Mouse (Mus musculus) mammary gland, adult 2 months (tissue): Measurements from ENCODE around the gene Mup8. TPM values are rescaled to one million over a fixed set of nuclear protein-coding genes. Genes with fewer than 3 reads are reported as not detected.

Source experiments
- polyA plus RNA-seq: library from polyadenylated mRNA; depleted of rRNA; stranded (reverse); fragments of >200 nt; gene quantifications from 2 replicates; pipeline ENCODE4 v1.2.3, GENCODE M21; 2012; ENCODE audit warnings: low replicate concordance; rRNA removed

Mup8 gene
- not detected in 2 replicates for polyA plus RNA-seq

GRCm38 (mm10) chr4:60222499-60222898 lies at the start of gene Mup8:
TSS of gene Mup8 (minus strand) at chr4:60222599.

Other genes with a start within 250 kb of the Mup8 start
- gene Mup7, start 152.1 kb downstream of the Mup8 start, polyA plus RNA-seq: 1.1 and 1.8 TPM in 2 replicates
- gene Mup2, start 68.3 kb downstream of the Mup8 start, polyA plus RNA-seq: 0.23 and 0.26 TPM in 2 replicates
- 3.2 and 9.2 TPM in 2 replicates for gene Mup9, start 199.4 kb upstream of the Mup8 start, polyA plus RNA-seq